Mouse (Mus musculus) ovary, postnatal 14 days (tissue): Measurements from ENCODE around the gene Bub1.

Source experiments
- DNase-seq: peaks from one replicate; pipeline ENCODE4 v3.0.0; 2022; ENCODE audit warnings: low spot score

Bub1 gene

GRCm38 (mm10) chr2:127774578-127774941 is 57.1 kb downstream of the Bub1 start:
- no peak for DNase-seq

- DNase-seq = no peak
Measured at GRCm38 (mm10) chr2:127773938-127774577, 57.6 kb downstream of the Bub1 start.

- no peak for DNase-seq
Measured at GRCm38 (mm10) chr2:127761587-127761986, 70.1 kb downstream of the Bub1 start.

- DNase-seq = no peak
Measured at GRCm38 (mm10) chr2:127760429-127761000, 71.2 kb downstream of the Bub1 start.

GRCm38 (mm10) chr2:127760014-127760413 is 71.7 kb downstream of the Bub1 start:
- no peak for DNase-seq

GRCm38 (mm10) chr2:127759157-127759880 is 72.3 kb downstream of the Bub1 start:
- no peak for DNase-seq

- no peak for DNase-seq
Measured at GRCm38 (mm10) chr2:127757171-127757570, 74.5 kb downstream of the Bub1 start.

- no peak for DNase-seq
Measured at GRCm38 (mm10) chr2:127754113-127754512, 77.6 kb downstream of the Bub1 start.

- no peak for DNase-seq
Measured at GRCm38 (mm10) chr2:127751849-127752610, 79.6 kb downstream of the Bub1 start.
